Mouse (Mus musculus): Measurements from ENCODE around the gene Grem1.

The Grem1 gene

DNA sequence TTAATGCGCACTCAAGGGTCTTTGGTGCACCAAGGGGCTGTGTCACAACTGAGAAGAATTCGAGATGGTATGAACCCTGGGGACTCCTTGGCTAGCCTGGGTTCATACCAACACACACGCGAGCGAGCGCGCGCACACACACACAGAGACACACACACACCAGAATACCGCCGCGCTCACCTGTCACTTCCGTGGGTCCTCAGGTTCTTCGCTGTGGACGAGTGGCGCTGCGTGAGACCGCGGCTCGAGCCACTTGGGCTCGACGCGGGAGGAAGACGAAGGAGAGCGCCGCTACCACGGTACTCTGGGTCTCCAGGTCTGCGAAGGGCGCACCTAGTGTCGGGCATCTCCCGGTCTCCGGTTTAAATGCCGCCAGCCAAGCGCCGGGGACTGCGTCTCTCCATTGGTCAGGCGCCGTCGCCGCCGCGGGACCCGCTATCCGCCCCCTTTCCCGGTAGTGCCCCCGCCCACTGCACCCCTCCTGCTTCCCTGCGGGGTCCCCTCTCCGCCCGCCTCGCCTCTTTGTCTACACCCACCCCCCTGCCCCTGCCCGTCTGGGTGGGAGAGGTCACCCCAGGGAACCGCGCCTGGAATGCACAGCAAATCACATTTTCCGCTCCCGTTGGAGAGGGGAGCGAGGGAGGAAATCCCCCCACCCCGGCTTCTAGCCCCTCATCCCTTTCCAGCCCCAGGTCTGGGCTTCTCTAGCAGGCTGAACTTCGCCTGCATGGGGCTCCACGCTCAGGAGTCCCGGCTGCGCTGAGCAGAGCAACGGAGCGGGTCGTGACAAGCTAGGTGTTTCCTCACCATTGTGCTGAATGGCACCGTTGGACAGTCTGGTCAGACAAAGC is at the start of gene Grem1:
Gene Grem1 (minus strand): TSS at position 336 of the 851 bp plus-strand sequence.
- no peak for DNase-seq (ENCODE audit: low read depth)

DNA sequence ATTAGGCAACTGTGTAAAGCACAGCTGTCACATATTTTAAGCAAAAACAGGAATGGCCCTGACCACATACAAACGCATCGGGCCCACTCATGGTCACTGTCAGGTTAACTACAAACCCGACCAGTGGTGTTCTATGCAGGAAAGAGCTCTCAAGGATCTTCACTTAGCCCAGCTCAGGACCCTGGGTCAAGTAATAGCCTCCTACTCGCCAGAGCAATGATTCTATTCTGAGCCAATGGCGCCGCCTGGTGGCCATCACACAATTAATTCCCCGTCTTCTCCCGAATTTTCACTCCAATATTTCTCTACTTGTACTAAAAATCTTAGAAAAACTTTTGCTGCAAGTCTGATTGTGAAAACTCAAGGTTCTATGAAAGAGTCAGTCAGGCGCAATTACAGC is 49.2 kb upstream of the Grem1 start:
- peak; percentile 15 for DNase-seq (ENCODE audit: low read depth)

DNA sequence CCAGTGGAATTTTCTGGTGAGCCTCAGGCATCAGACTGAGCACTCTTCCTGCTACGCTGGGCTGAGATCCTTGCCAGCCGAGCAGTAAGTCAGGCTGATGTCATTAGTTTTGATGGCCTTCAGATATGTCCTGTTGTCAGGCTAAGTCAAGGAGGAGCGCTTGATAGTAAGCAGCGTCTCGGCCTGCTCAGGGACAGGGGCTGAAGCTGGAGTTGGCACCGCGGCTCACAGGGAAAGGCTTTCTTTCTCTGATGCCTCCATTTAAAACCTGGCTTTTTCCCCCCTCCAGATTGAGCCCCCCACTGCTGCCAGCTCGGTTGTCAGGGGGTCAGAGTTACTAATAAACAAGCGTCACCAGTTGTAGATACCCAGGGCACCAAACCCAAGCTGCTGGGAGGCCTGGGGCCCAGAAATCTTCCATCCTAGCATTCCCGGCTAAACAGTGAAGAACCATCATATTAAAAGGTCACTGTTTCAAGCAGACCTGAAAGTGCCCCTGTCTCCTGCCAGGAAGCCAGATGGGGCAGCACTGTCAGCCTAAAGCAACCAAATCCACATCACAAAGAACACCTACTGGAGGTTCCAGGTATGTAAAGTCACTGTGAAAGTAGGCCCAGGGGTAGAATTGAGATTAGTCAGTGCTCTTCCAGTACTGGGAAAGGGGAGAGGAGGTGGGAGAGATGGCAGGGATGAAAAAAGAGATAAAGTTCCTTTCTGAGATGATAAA is 48.6 kb upstream of the Grem1 start:
- no peak for DNase-seq (ENCODE audit: low read depth)

DNA sequence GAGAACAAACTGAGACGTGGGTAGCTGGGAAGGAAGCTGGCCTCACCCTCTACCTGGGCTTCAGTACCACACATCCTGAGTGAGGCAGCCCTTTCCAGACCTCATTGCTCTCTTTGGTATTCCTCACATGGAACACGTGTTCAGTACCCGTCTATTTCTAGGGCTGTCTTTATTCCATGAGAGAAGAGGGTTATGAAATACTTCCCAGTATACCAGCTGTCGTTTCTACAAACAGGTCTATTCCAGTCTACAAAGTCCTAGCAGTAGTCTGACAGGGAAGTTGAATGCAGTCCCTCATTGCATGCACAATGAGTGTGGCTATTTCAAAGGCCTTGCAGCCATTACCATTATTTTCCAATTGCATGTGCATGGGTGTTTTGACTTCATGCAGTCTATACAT is 47.3 kb upstream of the Grem1 start:
- DNase-seq (ENCODE audit: low read depth), result no peak

DNA sequence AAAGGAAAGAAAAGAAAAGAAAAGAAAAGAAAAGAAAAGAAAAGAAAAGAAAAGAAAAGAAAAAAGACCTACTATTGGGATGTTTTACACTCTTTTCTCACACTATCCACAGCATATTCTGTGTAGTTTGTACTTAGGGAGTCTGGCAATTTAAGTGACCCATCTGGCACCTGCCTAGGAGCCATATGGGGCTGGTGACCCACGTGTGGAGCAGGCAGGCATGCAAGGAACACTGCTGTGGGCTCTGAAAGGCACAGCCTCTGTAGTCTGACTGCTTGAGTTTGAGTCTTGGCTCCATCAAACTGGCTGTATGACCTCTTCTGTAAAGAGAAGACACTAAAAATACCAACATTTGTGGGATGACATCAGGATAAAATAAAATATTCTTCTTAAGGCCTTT is 45.3 kb upstream of the Grem1 start:
- no peak for DNase-seq (ENCODE audit: low read depth)

DNA sequence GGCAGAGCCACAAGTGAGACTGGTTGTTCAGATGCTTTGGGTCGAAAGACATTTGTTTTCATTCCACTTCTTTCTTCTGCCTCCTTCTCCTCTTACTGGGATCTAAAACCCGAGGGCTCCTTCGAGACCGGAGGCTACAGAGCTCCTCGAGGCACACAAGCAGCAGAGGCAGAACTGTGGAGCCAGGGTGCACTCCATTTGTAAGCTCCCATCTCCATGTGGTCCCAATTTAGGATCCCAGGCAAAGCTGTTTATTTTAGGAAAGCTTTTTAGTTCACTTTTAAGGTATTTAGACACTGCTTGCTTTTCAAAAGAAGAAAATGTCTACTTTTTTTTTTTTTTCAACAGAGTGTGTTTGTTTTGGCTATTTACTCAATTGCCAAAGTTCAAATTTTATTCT is 42.4 kb upstream of the Grem1 start:
- DNase-seq (ENCODE audit: low read depth), result no peak

DNA sequence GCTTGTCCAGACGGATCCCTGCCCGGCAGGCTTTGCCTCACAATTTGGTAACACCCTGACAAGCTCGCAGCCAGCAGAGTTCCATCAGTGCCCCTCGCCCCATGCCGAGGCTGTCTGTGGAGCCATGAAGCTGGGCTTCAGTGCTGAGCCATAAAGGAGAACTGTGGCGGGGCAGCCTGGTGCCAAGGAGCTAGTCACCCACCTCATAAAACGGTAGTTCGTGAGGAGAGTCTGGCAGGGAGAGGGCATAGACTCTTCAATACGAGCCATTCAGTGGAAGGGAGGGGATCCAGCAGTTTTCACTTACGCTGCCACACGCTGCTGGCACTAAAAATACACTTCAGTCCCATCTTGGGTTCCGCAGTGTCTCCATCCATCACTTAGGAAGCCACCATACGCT is 40.2 kb upstream of the Grem1 start:
- no peak for DNase-seq (ENCODE audit: low read depth)

DNA sequence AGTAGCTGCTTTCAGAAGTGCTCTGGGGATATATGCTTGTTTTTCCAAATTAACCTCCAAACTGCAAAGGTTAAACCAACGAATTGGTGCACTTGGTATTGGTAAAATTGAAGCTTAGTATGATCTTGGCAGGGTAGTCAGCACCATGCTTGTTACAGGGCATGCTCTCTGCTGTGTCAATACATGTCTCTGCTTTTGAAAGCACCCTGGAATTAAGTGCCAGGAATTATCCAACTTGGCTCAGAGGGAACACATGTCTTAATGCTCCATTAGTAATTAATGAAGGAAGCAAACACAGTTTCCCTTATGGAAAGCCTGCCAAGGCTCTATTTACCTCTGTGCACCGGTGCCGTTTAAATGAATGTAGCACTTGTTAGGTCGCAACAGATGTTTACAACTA is 36.7 kb upstream of the Grem1 start:
- DNase-seq (ENCODE audit: low read depth), result no peak

DNA sequence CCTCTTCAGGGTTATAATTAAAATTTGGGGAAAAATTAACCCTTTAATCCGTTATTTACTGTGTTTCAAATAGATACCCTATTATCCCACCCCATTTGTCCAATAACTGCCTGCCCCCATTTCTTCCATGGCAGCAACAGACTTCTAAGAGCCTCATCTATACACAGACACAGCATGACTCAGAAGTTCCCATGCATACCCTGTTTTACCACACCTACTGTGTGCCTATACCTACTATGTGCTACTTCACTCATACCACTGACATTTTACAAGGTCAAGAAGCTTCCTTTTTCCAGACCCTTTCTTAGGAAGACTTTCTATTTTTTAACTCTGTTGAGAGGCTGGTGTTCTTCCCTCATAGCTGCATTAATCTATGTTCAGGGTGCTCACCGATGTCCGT is 35.1 kb upstream of the Grem1 start:
- no peak for DNase-seq (ENCODE audit: low read depth)

DNA sequence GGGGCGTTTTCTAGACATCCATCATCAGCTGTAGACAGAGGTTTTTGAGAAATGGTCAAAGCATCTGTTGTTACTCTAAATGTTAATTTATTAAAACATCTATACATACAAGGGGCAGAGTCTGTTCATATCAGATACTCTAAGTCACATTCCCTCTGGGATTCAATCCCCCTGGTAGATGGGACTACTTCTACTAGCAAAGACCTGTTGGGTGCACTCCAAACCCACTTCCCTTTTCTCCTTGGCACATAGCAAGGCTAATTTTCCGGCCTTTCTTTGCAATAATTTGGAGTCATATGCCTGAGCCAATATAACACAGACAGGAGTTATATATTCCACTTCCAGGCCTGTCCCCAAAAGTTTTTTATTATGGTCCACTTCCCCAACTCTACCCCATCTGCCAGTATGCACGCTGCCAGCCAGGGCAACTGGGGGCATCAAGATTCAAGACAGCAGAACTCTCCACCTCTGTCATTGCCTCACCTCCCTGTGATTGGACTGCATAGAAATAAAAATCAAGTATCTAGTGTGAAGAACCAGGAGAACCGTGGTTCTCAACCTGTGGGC is 30.5 kb upstream of the Grem1 start:
- no peak for DNase-seq (ENCODE audit: low read depth)

DNA sequence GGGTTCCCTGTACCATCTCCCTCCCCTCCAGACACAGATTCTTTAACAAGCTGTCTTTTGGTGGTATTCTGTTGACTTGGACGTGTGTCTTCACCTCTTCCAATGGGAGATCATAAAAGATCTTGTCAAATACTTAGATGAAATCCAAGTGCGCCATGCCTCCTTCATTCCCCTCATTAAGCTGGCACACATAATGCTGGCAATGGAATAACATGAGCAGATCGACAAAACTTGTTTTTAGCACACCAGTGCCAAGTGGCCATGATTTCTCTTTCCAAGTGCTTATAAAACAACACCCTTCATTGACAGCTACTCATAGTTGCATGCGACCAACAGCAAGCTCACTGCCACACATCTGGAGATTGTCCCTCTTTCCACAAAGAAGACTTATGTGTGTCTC is 29.4 kb upstream of the Grem1 start:
- DNase-seq (ENCODE audit: low read depth), result no peak

DNA sequence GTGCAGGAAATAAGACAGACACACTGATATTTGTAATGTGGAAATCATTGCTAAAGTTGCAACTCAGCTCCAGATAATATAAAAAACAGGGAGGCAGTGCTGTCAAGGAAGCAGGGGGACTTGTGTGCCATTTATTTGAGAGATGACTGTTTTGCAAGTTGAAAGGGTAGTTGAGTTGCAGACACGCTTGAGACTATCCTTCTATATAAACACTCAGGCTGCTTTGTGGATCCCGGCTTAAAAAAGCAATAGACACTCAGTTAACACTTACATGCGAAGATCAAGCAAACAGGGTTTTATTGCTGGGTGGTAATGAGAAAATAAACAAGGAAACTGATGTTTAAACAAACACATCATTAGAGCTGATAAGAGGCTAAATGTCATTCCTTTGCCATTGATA is 26.4 kb upstream of the Grem1 start:
- no peak for DNase-seq (ENCODE audit: low read depth)

DNA sequence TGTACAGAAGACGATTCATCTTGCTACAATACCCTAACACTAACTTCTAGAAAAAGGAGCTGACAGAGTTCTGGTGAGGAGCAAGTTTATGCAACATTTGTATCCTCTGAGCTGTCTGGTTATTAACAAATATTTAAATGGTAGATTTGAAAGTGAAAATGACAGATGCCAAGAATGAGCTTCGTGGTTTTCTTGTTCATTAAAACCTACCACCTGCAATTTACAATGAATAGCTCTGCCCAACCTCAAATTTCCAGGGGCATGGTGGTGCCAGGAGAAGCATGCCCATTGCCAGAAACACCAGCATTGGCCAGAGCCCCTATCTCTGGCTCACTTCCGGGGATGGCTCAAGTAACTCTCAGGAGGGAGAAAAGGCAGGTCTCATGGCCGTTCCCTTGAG is 23.1 kb upstream of the Grem1 start:
- no peak for DNase-seq (ENCODE audit: low read depth)

DNA sequence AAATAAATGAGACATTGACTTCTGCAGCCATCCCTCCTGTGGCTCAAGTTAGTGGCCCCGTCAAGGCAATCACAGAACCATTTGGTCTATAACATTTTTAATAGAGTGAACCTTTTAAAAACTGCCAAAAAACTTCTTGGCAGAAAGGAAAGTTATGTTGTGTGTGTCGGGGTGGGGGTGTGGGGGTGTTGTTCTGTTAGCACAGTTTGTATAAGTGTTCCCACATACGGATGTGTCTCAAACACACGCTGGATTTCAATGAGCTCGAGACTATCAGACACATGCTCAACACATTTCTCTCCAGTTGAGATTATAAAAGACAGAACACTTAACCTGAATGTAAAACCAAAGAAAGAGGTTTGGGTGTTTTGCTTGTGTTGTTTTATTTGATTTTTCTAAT is 22.7 kb upstream of the Grem1 start:
- DNase-seq (ENCODE audit: low read depth), result no peak

DNA sequence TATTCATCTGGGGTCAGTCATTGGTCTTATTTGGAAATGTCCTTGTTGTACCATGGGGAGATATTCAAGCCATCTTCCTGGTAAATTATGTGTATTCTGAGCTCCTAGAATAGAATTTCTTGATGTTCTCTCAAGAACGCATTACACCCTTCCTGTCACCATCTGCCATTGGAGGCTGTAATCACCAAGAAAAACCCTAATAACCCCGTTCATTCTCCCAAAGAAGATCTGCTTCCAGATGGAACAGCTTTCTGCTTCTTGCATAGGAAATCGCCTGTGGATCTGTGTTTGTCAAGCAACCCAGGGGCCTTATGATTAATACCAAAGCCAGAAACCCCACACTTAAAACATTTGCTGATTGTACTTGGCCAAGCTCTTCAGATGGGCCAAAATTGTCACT is 20.9 kb upstream of the Grem1 start:
- no peak for DNase-seq (ENCODE audit: low read depth)

DNA sequence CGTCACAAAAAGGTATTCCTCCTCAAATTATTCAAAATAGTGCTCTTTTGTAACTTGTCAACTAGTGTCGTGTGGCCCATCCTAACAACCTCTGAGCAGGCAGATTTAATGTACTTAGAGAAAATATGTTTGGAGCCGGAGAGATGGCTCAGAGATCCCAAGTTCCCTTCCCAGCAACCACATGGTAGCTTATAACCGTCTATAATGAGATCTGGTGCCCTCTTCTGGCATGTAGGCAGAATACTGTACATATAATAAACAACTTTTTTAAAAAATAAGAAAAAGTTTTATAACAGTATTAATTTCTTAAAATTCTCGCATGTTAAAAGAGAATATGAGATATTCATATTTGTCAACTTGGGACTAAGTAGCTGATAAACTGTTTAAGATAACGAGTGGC is 19.6 kb upstream of the Grem1 start:
- no peak for DNase-seq (ENCODE audit: low read depth)

DNA sequence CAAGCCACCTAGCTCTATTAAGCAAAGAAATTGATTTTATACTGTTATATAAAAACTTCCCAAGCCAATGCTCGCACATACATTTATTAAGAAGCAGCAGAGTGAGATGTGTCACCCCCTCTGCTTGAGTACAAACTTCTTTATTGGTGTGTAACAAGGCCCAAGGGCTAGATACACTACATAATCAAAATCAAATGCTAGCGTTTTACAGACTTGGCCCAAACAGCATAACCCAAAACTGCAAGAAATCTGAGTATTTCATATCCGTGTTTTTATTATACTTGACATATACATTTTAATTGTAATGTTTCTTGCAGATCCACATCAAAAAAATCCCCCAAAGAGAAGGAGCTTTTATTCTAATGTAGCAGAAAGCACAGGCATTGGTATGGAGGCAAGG is 17.9 kb upstream of the Grem1 start:
- DNase-seq (ENCODE audit: low read depth), result no peak

DNA sequence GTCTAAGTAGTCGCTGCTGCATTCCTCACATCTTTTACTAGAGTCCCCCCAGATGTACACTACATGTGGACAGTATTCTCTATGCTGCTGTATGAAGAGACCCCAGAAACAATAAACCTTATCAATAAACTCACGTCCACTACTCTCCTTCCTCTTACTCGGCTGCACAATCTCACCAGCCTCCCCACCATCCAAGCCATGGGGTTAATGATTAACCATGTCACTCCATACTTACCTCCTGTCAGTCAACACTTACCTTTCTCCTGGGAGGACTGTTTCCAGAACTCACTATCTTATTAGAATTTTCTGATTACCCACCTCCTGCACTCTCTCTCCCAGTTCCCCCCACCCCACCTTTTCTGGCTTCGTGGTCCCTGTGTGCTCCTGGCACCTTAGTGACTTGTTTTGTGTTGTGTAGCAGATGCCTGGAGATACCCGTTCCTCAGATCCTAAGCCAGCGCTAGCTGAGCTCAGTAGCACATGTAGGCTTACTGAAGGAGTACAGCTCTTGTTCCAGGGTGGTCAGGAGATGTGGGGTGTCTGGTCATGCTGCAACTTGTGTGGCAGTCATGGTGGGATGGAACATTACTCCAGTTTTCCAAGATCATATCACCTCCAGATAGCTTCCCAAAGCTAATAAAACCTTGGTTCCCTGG is 15.8 kb upstream of the Grem1 start:
- no peak for DNase-seq (ENCODE audit: low read depth)

DNA sequence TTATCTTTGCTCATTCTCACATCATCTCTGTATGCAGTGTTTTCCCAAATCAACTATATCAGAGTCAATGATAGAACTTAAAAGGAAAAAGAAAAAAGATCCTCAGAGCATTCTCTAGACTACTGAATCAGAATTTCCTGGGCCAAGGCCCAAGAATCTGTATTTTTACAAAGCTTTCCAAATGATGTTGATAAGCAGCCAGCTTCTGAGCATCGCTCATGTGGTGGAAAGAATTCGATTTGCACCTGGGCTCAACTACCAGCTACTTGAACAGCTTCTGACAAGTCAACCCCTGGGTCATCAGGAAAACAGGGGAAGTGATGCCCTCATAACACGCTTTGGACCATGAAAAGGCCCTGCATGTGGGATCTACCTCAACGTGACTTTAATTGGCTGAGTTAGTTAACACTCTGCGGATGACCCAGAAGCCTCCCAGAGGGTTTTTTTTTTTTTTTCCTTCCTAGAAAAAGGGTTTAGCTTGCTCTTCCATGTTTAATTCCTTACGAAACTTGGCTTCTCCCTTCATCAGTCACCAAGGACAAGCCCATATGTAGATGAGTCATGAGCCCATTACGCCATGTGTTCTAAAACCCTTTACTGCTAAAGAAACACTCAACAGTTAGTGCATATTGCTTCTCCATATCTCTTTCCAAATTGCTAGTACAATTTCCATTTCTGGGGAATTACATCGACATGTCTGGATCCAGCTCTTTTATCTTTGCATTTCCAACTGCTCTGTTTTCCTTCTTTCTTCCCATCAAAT is 10.3 kb upstream of the Grem1 start:
- DNase-seq (ENCODE audit: low read depth), result no peak

DNA sequence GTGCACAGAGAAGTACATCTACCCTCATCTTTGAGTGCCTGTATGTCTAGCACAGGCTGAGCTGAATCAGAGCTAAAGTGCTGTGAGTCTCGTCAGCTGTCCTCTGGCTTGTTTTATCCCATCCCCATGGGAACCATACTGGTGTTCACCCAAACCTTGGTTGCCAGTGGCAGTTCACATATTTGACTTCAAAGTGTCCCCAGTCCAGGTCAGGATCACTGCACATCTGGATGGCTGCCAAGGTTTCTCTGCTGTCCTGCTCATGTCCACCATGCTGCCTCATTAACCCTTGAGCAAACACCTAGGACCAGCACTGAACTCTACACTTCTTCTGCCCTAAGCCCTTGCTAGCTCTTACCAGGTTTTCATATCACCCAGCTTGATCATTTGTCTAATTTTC is 7.4 kb upstream of the Grem1 start:
- no peak for DNase-seq (ENCODE audit: low read depth)

DNA sequence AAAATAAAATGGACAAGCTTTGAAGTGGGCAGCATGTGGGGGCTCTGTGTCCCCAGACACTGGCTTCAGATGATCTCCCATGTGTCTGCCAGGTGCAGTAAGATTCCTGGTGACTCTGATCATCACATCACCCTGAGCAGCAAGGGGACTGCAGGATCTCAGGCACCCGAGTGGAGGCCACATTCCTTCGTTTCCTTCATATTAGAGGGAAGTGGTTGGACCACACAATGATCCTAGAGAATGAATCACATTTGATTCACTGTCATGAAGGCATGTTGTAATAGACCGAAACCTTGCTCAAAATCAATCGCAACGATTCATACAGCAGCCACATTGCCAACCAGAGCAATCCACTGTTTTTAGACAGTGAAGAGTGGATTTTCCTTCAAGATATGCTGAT is 6.5 kb upstream of the Grem1 start:
- no peak for DNase-seq (ENCODE audit: low read depth)
